Mouse (Mus musculus): Measurements from ENCODE around the gene Igll1. TPM values are rescaled to one million over a fixed set of nuclear protein-coding genes. Genes with fewer than 3 reads are reported as not detected.
A peak's percentile ranks its signal among the peaks of the same experiment; 100 is the strongest.
"Not testable (repeated sequence)": the region's sequence is repeated elsewhere in the genome, so short reads cannot be mapped to it uniquely, and the experiment has no call there.

Igll1 gene
- polyA plus RNA-seq, 1 experiment from 2014 or later = not detected

GRCm38 (mm10) chr16:16870617-16871331 lies 7.0 kb upstream of the Igll1 start, which contains the start of the genes Top3b and Vpreb1:
Gene Top3b, plus strand, starts transcription at chr16:16870736.
Gene Vpreb1, minus strand, starts transcription at chr16:16870843.
- peak within 1 kb of the TSS; percentile 91 for H3K27ac ChIP-seq (replicated peaks)
- H3K4me1 ChIP-seq (replicated peaks) = peaks cover 20% of the 10 kb centered on the region
- peak within 1 kb of the TSS; percentile 61 for H3K4me2 ChIP-seq
- H3K36me3 ChIP-seq = peaks cover 7% of the 10 kb centered on the region
- no peaks in the 10 kb centered on the region for H3K27me3 ChIP-seq
- H3K4me3 ChIP-seq = peak within 1 kb of the TSS; percentile 76
- peak within 1 kb of the TSS; percentile 83 for H3K9ac ChIP-seq
- under 1% methylated on average over 48 of the region's 49 CpGs for WGBS
- peak; percentile 97 for ATAC-seq (ENCODE audit: low FRiP score, low read depth)
- no peaks in the 10 kb centered on the region for H3K9me3 ChIP-seq

- Histone ChIP-seq H3K9me3 (no peaks in the 10 kb centered on the region), H3K36me3 (peaks cover 3% of the 10 kb centered on the region; the same call in 1 of the 2 replicates), H3K9ac (peak overlapping the region; percentile 83), H3K27me3 (no peaks in the 10 kb centered on the region), H3K4me3 (peak overlapping the region; percentile 76), H3K4me2 (peak overlapping the region; percentile 61), H3K27ac (replicated peaks) (peak overlapping the region; percentile 91), H3K4me1 (replicated peaks) (peaks cover 20% of the 10 kb centered on the region)
- peak; percentile 65 for ATAC-seq (ENCODE audit: low FRiP score, low read depth)
- WGBS = 36% methylated on average over 7 of the region's 7 CpGs
These were observed 6.4 kb upstream of the Igll1 start for GRCm38 (mm10) chr16:16870241-16870616.

- H3K27me3 ChIP-seq = no peaks in the 10 kb centered on the region
- H3K4me2 ChIP-seq = no peak overlapping the region
- ATAC-seq (ENCODE audit: low FRiP score, low read depth) = no peak
- H3K36me3 ChIP-seq = no peaks in the 10 kb centered on the region
- H3K4me1 ChIP-seq (replicated peaks) = peaks cover 3% of the 10 kb centered on the region; the same call in 1 of the 2 replicates
- no peak overlapping the region for H3K27ac ChIP-seq (replicated peaks)
- no peaks in the 10 kb centered on the region for H3K9me3 ChIP-seq
- no peak overlapping the region for H3K4me3 ChIP-seq
- WGBS = 52% methylated on average over 4 of the region's 5 CpGs
- H3K9ac ChIP-seq = no peak overlapping the region
These were observed 2.1 kb upstream of the Igll1 start for GRCm38 (mm10) chr16:16865696-16866561.

- ATAC-seq (ENCODE audit: low FRiP score, low read depth) = no peak
- Histone ChIP-seq H3K9me3 (no peaks in the 10 kb centered on the region), H3K9ac (no peak overlapping the region), H3K36me3 (no peaks in the 10 kb centered on the region), H3K4me2 (no peak overlapping the region), H3K27me3 (no peaks in the 10 kb centered on the region), H3K4me1 (replicated peaks) (peaks cover 2% of the 10 kb centered on the region; the same call in 1 of the 2 replicates), H3K27ac (replicated peaks) (no peak overlapping the region), H3K4me3 (no peak overlapping the region)
These were observed 1.4 kb upstream of the Igll1 start for GRCm38 (mm10) chr16:16865217-16865616.

GRCm38 (mm10) chr16:16862288-16862687 lies 1.5 kb downstream of the Igll1 start:
- H3K36me3 ChIP-seq = no peaks in the 10 kb centered on the region
- no peaks in the 10 kb centered on the region for H3K4me1 ChIP-seq (replicated peaks)
- no peaks in the 10 kb centered on the region for H3K9me3 ChIP-seq
- H3K4me3 ChIP-seq = no peak overlapping the region
- no peak overlapping the region for H3K4me2 ChIP-seq
- H3K9ac ChIP-seq = no peak overlapping the region
- H3K27ac ChIP-seq (replicated peaks) = no peak overlapping the region
- H3K27me3 ChIP-seq = no peaks in the 10 kb centered on the region
- WGBS = 73% methylated on average over 3 of the region's 3 CpGs
- ATAC-seq (ENCODE audit: low FRiP score, low read depth) = no peak

- no peaks in the 10 kb centered on the region for H3K36me3 ChIP-seq
- no peak for ATAC-seq (ENCODE audit: low FRiP score, low read depth)
- no peak overlapping the region for H3K4me3 ChIP-seq
- no peaks in the 10 kb centered on the region for H3K27me3 ChIP-seq
- no peak overlapping the region for H3K27ac ChIP-seq (replicated peaks)
- WGBS = 81% methylated on average over 13 of the region's 13 CpGs
- H3K9me3 ChIP-seq = no peaks in the 10 kb centered on the region
- H3K4me1 ChIP-seq (replicated peaks) = no peaks in the 10 kb centered on the region
- H3K9ac ChIP-seq = no peak overlapping the region
- no peak overlapping the region for H3K4me2 ChIP-seq
These were observed 6.9 kb downstream of the Igll1 start for GRCm38 (mm10) chr16:16856731-16857476.

GRCm38 (mm10) chr16:16856054-16856453 lies 7.7 kb downstream of the Igll1 start:
- 87% methylated on average over 9 of the region's 9 CpGs for WGBS
- H3K27me3 ChIP-seq; H3K4me3 ChIP-seq; H3K9me3 ChIP-seq; H3K36me3 ChIP-seq; H3K9ac ChIP-seq; H3K27ac ChIP-seq (replicated peaks); H3K4me2 ChIP-seq; ATAC-seq (ENCODE audit: low FRiP score, low read depth); H3K4me1 ChIP-seq (replicated peaks): not testable (repeated sequence)

GRCm38 (mm10) chr16:16855541-16855940 lies 8.2 kb downstream of the Igll1 start:
- 97% methylated on average over 1 of the region's 1 CpGs for WGBS
- Histone ChIP-seq H3K9me3 (no peaks in the 10 kb centered on the region), H3K36me3 (no peaks in the 10 kb centered on the region), H3K4me1 (replicated peaks) (no peaks in the 10 kb centered on the region), H3K4me3 (no peak overlapping the region), H3K27ac (replicated peaks) (no peak overlapping the region), H3K9ac (no peak overlapping the region), H3K27me3 (no peaks in the 10 kb centered on the region), H3K4me2 (no peak overlapping the region)
- no peak for ATAC-seq (ENCODE audit: low FRiP score, low read depth)

GRCm38 (mm10) chr16:16854836-16855235 lies 8.9 kb downstream of the Igll1 start:
- Histone ChIP-seq H3K27ac (replicated peaks) (no peak overlapping the region), H3K4me1 (replicated peaks) (no peaks in the 10 kb centered on the region), H3K27me3 (no peaks in the 10 kb centered on the region), H3K9me3 (no peaks in the 10 kb centered on the region), H3K9ac (no peak overlapping the region), H3K4me2 (no peak overlapping the region), H3K4me3 (no peak overlapping the region), H3K36me3 (no peaks in the 10 kb centered on the region)
- no peak for ATAC-seq (ENCODE audit: low FRiP score, low read depth)
- 31% methylated on average over 6 of the region's 6 CpGs for WGBS

- Histone ChIP-seq H3K4me1 (replicated peaks) (no peaks in the 10 kb centered on the region), H3K4me3 (no peak overlapping the region), H3K9ac (no peak overlapping the region), H3K9me3 (no peaks in the 10 kb centered on the region), H3K36me3 (no peaks in the 10 kb centered on the region), H3K27ac (replicated peaks) (no peak overlapping the region), H3K27me3 (no peaks in the 10 kb centered on the region), H3K4me2 (no peak overlapping the region)
- 90% methylated on average over 3 of the region's 3 CpGs for WGBS
- no peak for ATAC-seq (ENCODE audit: low FRiP score, low read depth)
These were observed 11.4 kb downstream of the Igll1 start for GRCm38 (mm10) chr16:16852411-16852810.

- Histone ChIP-seq H3K4me3 (no peak overlapping the region), H3K4me2 (no peak overlapping the region), H3K36me3 (no peaks in the 10 kb centered on the region), H3K4me1 (replicated peaks) (no peaks in the 10 kb centered on the region), H3K27me3 (no peaks in the 10 kb centered on the region), H3K27ac (replicated peaks) (no peak overlapping the region), H3K9ac (no peak overlapping the region), H3K9me3 (no peaks in the 10 kb centered on the region)
- ATAC-seq (ENCODE audit: low FRiP score, low read depth) = no peak
These were observed 14.6 kb downstream of the Igll1 start for GRCm38 (mm10) chr16:16849196-16849595.

GRCm38 (mm10) chr16:16829671-16830070 lies 34.1 kb downstream of the Igll1 start:
- no peak; the same call in 1 of the 2 replicates for ATAC-seq (ENCODE audit: low FRiP score, low read depth)
- WGBS = 86% methylated on average over 3 of the region's 3 CpGs

More at GRCm38 (mm10) chr16:16829671-16830070, 34.1 kb downstream of the Igll1 start:
- H3K36me3 ChIP-seq = no peaks in the 10 kb centered on the region
- peak overlapping the region; percentile 88 for H3K4me2 ChIP-seq
- no peak overlapping the region for H3K9ac ChIP-seq
- H3K27me3 ChIP-seq = no peaks in the 10 kb centered on the region
- no peaks in the 10 kb centered on the region for H3K4me1 ChIP-seq (replicated peaks)
- no peaks in the 10 kb centered on the region for H3K9me3 ChIP-seq
- no peak overlapping the region for H3K27ac ChIP-seq (replicated peaks)
- peak overlapping the region; percentile 81 for H3K4me3 ChIP-seq

Data from hindbrain, embryonic 15.5 days (tissue).